Mouse (Mus musculus): ENCODE measurements at regions not wholly inside any gene's neighbourhood (a gene's known extent, or its start where the extent isn't known, plus 50 kb on each side); places are given as distances from the start of the nearest gene placed in this dataset.

GRCm38 (mm10) chr9:56559618-56560144 lies 141.3 kb downstream of the Hmg20a start:
- no peak overlapping the region for H3K9ac ChIP-seq (ENCODE audit: low read length)
- H3K27me3 ChIP-seq (ENCODE audit: control insufficient read depth, insufficient read depth, low read length) = peaks cover 3% of the 10 kb centered on the region; the same call in 1 of the 2 replicates
- H3K27ac ChIP-seq (ENCODE audit: low read depth, low read length) = no peak overlapping the region
- 13% methylated on average over 2 of the region's 2 CpGs for WGBS
- ATAC-seq (replicated peaks; ENCODE audit: low FRiP score) (no peak), DNase-seq (ENCODE audit: low spot score) (no peak)
- no peak overlapping the region for H3K4me3 ChIP-seq (ENCODE audit: low read depth, low read length)
- H3K36me3 ChIP-seq (ENCODE audit: control insufficient read depth, insufficient read depth, low read length) = no peaks in the 10 kb centered on the region
- no peak overlapping the region for H3K4me2 ChIP-seq (ENCODE audit: low read depth, low read length, severe bottlenecking)
- peaks cover 6% of the 10 kb centered on the region; the same call in 1 of the 2 replicates for H3K4me1 ChIP-seq (replicated peaks; ENCODE audit: control insufficient read depth, insufficient read depth, low read length)
- no peaks in the 10 kb centered on the region for H3K9me3 ChIP-seq (ENCODE audit: control insufficient read depth, low read length)

- 65% methylated on average over 7 of the region's 7 CpGs for WGBS
- H3K4me2 ChIP-seq (ENCODE audit: low read depth, low read length, severe bottlenecking) = no peak overlapping the region
These were observed 144.0 kb downstream of the Hmg20a start for GRCm38 (mm10) chr9:56562440-56562839.

GRCm38 (mm10) chr9:56564048-56564737 lies 145.8 kb downstream of the Hmg20a start:
- ATAC-seq (replicated peaks; ENCODE audit: low FRiP score) (no peak), DNase-seq (ENCODE audit: low spot score) (no peak)
- no peak overlapping the region for H3K27ac ChIP-seq (ENCODE audit: low read depth, low read length)
- H3K9ac ChIP-seq (ENCODE audit: low read length) = no peak overlapping the region
- no peaks in the 10 kb centered on the region for H3K9me3 ChIP-seq (ENCODE audit: control insufficient read depth, low read length)
- H3K36me3 ChIP-seq (ENCODE audit: control insufficient read depth, insufficient read depth, low read length) = no peaks in the 10 kb centered on the region
- WGBS = 16% methylated on average over 11 of the region's 11 CpGs
- peaks cover 6% of the 10 kb centered on the region; the same call in 1 of the 2 replicates for H3K4me1 ChIP-seq (replicated peaks; ENCODE audit: control insufficient read depth, insufficient read depth, low read length)
- H3K4me3 ChIP-seq (ENCODE audit: low read depth, low read length) = no peak overlapping the region
- H3K4me2 ChIP-seq (ENCODE audit: low read depth, low read length, severe bottlenecking) = no peak overlapping the region
- H3K27me3 ChIP-seq (ENCODE audit: control insufficient read depth, insufficient read depth, low read length) = no peaks in the 10 kb centered on the region

More at GRCm38 (mm10) chr9:56562440-56562839, 144.0 kb downstream of the Hmg20a start:
- H3K36me3 ChIP-seq (ENCODE audit: control insufficient read depth, insufficient read depth, low read length) = no peaks in the 10 kb centered on the region
- ATAC-seq (replicated peaks; ENCODE audit: low FRiP score) (no peak), DNase-seq (ENCODE audit: low spot score) (no peak)
- no peaks in the 10 kb centered on the region; the same call in 1 of the 2 replicates for H3K27me3 ChIP-seq (ENCODE audit: control insufficient read depth, insufficient read depth, low read length)
- H3K4me1 ChIP-seq (replicated peaks; ENCODE audit: control insufficient read depth, insufficient read depth, low read length) = peaks cover 6% of the 10 kb centered on the region; the same call in 1 of the 2 replicates
- H3K9ac ChIP-seq (ENCODE audit: low read length) = no peak overlapping the region
- no peaks in the 10 kb centered on the region for H3K9me3 ChIP-seq (ENCODE audit: control insufficient read depth, low read length)
- no peak overlapping the region for H3K4me3 ChIP-seq (ENCODE audit: low read depth, low read length)
- no peak overlapping the region for H3K27ac ChIP-seq (ENCODE audit: low read depth, low read length)

Measured in forebrain, embryonic 11.5 days (tissue).